Mouse (Mus musculus): ENCODE results near the gene Dagla. TPM values are rescaled to one million over a fixed set of nuclear protein-coding genes. Genes with fewer than 3 reads are reported as not detected.

Gene Dagla
- total RNA-seq, 2 experiments from 2014 or later = 92.4 to 94.3 TPM

DNA sequence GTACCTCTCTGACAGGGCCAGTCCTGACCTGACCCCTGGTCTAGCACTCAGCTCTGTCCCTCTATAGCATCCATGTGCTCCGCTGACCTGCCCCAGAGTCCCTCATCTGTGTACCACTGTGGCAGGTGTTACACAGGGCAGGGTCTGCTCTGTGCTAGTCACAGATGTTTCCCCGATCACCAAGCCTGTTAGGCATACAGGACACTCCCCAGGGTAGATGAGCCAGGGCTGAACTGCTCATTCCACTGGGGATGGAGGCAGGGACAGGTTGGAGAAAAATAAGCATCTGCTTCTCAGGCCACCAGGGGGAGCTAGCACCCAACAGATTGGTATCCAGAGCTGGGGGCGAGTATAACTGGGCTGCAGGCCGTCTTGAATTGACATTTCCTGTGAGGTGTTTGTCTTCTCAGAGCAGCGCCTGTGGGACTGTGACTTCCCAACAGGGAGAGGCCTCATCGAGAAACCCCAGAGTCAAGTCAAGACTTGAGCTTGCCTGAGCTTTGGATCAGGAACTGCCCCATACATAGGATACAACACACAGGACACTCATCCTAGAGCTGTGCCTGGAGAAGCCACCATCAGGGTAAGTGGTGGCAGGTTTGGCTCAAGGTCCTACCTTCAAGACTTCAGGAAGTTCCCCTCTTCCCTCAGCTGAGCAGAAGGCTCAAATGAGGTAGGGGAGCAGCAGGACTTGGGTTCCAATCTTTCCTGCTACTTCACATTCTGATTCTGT, 46.2 kb downstream of the Dagla start:
- DNase-seq (ENCODE audit: low spot score in 2 of 2) = peak; percentile 79 to 83
- intact Hi-C loops (cut with DNase I) = loop anchor here (5.0 kb wide), 2 partner anchors 179 to 224 kb away; partner anchors contain the start of gene Ppp1r32

DNA sequence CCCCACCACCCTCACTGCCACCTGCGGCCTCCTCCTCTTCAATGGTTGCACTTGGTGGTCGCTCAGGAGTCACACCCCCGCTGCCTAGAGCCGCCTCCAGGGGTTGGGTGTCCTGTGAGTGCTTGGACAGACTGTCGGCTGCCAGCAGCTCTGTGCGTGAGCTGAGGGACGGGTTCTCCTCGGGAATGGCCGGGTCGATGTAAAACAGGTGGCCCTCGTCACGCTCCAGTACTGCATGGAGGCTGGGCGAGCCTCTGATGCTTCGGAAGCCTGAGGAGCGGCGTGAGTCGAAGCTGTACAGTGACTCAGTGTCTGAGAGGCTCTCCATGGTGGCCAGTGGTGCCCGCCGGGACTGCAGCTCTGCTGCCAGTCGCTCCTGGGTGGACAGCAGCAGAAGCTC, 56.5 kb downstream of the Dagla start:
- no peak for DNase-seq (ENCODE audit: low spot score in 2 of 2)
- intact Hi-C loops (cut with DNase I) = no loop called here

DNA sequence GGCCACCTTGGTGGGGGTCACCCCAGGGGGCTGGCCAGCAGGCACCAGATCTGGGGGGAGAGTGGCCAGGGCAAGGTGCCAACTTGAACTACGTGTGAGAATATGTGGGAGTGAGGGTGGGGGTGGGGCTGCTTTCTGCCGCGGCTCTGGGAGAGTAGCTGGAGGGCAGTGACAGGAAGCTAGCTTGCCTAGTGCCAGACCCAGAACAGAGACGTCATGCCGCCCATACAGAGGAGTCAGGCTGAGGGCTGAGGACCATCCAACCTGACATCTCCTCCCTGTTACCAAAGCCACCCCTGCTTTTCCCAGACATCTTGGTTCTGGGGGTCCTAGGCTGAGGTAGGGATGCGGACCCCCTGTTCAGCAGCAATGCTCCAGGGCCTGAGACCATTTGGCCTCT, 57.5 kb downstream of the Dagla start:
- intact Hi-C loops (cut with DNase I) = no loop called here

DNA sequence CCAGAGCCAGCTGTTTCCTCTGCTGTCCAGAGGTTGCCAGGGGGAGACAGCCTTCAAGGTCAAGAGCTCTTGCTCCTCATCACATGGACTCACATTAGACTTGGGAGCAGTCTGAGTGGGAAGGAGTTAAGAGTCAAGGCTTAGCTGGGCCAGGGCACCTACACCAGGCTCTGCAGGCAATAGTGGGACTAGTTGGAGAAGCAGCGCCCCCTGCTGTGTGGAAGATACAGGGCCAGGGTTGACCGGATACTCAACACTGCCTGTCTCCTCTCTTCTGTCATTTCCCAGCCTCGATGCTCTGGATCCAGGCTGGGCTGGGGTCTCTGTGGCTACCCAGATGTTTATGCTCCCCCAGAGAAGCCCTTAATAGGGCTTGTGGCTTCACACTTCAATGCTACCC, 60.5 kb downstream of the Dagla start:
- DNase-seq (ENCODE audit: low spot score in 2 of 2) = peak in 1 of 2 experiments; percentile 45
- intact Hi-C loops (cut with DNase I) = no loop called here

More for the DNA sequence above, 57.5 kb downstream of the Dagla start:
- DNase-seq (ENCODE audit: low spot score in 2 of 2) = no peak

DNA sequence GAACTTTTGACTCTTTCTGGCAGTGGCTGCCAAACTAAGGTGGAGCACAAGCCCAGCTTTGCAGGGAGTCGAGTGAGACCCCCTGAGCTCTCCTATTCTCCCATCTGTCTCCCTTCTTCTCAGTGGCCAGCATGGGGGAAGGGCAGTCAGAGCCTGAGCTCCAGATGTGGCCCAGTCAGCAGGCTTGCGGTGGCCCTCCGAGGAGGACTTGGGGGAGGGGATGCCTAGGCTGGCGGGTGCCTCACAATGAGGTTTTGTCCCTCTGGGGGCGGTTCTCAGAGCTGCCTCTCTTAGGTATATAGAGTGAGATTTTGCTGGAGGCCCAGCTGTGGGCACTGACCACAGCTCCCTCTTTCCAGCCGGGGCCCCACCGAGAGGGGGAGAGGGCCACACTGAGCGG, 61.8 kb downstream of the Dagla start:
- intact Hi-C loops (cut with DNase I) = no loop called here
- DNase-seq (ENCODE audit: low spot score in 2 of 2) = no peak

DNA sequence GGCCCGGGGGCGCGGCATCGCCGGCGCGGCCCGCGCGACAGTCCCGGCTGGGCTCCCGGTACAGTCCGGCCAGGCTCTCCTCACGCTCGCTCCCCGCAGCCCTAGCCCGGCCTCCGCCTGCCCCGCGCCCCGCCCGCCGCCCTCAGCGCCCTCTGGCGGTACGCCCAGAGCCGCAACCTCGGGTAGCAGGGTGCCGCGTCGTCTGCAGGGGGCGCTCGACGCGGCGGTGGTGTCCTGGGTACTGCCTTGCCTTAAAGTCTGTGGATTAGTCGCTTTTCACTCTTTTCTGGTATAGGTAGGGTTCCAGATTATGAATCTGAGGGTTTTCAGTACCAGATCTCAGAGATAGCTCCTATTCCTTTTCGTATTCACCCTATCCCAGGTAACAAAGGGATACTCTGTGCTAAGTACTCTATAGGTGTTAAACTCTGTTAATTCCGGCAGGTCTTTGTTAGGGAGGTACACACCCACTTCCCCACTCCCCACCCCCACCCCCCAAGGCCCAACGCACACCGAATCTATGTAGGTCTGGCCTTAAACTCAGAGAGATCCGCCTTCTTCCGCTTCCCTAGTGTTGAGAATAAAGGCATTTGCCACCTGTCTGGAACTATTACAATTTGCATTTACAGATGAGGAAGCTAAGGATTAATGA, 63.9 kb downstream of the Dagla start, which contains the start of gene Myrf:
Myrf (minus strand) TSS at position 95 of the 652 bp plus-strand sequence.
- DNase-seq (ENCODE audit: low spot score in 2 of 2) = peak; percentile 67 to 73
- intact Hi-C loops (cut with DNase I) = no loop called here

DNA sequence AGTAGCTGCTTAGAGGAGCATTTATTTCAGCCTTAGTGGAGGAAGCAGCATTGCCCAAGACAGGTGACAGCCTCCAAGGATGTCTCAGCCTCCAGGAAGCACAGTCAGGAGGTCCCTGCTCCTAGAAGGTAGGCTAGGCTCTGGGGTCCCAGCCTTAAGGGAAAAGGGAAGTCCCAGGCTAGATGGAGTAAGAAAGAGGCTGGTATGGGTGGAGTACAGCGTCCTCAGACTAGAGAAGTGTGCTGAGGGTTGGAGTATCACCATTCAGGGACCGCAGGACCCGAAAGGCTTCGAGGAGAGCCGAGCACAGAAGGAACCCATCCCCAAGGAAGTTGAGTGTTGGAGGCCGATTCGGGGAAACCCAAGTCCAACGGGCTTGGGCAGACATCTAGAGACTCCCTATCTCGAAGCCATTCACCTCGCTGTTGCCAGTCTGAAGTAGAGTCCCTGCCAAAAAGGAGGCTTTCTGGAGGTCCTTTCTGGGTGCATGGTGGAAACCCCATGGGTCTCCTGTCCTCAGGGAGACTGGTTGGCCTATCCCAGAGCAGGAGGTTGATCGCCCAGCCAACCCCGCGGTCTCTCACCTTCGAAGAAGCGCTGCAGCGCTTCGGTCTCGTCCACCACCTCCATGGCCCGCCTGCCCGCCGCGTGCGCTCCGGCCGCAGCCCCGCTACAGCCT, 64.6 kb downstream of the Dagla start:
- DNase-seq (ENCODE audit: low spot score in 2 of 2) = no peak
- intact Hi-C loops (cut with DNase I) = no loop called here

DNA sequence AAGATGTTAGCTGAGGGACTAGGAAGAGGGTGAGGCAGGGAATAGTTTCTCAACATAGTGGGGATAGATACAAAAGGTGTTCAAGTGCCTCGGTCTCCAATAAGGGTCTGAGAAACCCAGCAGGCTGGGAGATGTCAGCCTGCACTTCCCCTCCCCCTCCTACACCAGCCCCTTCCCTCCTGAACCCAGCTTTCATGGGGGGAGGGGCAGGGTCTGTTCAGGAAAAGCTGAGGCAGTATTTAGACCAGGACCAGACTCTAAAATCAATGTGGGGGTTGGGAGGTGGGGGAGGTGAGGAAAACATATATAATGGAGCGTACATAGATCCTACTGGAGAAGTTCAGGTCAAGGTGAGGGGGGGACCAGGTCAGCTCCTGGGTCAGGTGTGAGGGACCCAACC, 65.3 kb downstream of the Dagla start:
- intact Hi-C loops (cut with DNase I) = no loop called here
- DNase-seq (ENCODE audit: low spot score in 2 of 2) = no peak

DNA sequence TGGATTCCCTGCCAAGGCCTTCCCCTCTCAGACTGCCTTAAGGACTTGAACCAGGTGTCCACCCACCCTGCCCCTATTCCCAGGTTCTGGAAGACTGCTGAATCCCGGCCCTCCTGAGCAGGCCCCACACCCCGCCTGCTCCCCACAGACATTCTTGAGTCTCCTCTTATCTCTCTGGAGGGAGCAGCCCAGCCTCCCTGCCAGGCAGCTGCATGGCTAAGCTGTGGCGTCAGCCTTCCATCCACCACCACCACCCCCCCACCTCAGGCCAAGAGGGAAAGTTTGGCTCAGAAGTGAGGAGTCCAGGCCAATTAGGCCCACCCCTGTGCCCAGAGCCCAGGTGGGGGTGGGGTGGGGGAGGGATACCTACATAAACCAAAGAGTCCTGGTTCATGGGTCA, 66.2 kb downstream of the Dagla start:
- DNase-seq (ENCODE audit: low spot score in 2 of 2) = no peak
- intact Hi-C loops (cut with DNase I) = no loop called here

DNA sequence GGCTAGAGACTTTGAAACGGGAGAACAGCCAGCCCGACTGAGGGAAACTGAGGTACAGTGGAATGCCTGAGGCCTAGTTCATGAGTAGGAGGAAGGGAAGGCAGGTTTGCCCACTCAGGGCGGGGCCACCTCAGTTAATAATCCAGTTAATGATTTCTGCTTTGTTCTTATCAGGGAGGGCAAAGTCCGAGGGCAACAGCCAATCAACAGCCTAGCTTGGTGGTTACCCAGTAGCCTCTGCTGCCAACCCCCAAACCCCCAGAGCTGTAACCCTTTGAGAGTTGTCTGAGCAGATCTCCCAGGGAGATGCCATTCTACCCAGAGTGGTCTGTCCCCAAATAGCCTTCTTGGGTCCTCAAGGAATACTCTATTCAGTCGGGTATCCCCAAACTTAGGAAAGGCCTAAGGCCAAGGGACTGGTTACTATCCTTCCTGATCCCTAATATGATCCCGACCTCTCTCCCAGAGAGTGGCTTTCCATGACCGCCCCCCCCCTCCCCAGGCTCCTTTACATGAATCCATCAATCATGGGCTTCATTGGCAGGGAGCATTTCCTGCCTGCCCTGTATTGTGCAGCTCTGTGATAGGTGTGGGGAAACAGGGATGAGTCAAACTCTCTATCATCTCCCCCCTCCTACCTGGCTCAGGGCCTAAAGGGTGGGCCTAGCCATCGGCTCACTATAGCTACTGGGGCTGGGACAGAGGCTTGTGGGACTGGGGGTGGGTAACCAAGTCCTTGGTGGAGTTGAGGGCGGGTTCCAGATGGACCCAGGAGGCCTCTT, 68.7 kb downstream of the Dagla start:
- intact Hi-C loops (cut with DNase I) = no loop called here
- DNase-seq (ENCODE audit: low spot score in 2 of 2) = no peak

DNA sequence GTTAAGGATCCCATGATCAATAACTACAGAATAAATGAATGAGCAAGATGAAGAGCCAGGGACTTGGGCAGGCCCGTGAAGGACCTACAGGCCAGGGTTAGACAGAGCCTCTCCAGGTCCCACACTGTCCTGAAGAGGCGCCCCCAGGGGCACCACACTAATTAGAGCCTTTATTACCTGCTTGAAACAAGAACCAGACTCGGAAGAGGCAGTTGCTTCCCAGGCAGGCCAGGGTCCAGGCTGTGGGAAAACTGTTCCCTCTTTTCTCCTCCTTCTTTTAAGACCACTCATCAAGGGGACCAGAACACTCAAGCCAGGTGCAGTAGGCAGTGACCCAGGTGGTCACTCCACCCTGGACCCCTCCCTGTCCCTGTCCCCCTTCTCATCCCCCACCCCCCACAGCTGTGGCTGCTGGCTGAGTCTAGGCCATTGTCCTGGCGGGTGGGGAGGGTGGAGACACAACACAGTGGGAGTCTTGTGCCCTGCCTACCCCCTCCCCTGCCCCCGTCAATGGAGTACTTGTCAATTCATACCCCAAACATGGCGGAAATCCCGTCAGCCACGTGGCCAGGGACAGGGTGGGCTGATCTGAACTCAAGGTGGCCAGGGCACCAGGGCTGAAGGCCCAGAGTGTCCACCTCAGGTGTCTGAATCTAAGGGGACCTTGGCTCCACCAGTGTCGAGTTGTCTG, 72.2 kb downstream of the Dagla start:
- DNase-seq (ENCODE audit: low spot score in 2 of 2) = no peak
- intact Hi-C loops (cut with DNase I) = no loop called here

DNA sequence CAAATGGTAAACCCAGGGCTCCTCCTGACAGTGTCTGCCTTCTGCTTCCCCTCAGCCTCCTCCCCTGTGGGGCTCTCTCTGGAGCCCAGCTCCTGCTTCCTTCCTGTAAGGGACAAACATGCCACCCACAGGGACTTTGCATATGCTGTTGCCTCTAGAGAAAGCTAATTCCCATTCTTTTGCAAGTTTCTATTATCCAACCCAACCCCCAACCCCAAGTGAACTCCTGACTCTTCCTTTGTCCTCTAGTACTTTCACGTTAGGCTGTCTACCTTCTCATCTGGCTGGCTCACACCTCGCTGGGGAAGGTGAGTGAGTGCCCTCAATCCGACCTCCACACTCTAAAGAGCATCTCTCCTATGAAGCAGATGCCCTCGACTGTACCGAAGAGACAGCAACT, 72.8 kb downstream of the Dagla start:
- DNase-seq (ENCODE audit: low spot score in 2 of 2) = no peak
- intact Hi-C loops (cut with DNase I) = no loop called here

DNA sequence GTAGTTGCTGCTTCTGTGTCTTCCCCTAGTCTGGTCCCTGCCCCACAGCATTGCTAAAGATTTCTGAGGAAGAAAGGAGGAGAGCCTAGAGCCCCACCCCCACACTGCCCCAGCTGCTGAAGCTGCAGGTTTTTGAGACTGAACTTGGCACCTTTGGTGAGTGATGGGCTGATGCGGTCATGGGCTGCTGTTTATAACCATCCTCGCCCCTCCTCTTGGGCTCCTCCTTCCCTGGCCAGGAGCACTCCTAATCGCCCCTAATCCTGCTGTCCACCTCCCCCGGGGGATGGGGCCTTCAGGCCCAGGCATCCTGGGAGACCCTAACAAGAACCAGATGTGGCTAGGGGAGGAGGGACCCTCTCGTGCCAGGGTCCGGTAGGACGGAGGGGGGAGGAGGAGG, 73.7 kb downstream of the Dagla start:
- DNase-seq (ENCODE audit: low spot score in 2 of 2) = no peak
- intact Hi-C loops (cut with DNase I) = no loop called here

DNA sequence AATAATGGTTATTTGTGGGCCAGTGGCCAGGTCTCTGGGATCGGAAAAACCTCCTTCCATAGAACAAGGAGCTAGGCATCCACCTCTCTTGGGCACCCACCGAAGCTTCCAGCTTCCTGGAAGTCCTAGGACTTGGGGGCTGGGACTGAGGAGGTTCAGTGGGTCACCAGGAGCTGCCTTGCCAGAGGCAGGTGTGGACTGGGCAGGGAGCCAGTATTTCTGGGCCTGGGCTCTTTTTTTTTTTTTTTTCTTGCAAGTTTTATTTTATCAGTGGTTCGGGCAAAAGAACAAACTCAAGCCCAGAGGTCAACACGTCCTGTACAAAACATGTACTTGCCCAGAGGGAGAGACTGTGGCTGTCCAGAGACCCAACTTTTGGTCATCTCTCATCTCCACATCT, 78.9 kb downstream of the Dagla start:
- intact Hi-C loops (cut with DNase I) = no loop called here
- no peak for DNase-seq (ENCODE audit: low spot score in 2 of 2)

DNA sequence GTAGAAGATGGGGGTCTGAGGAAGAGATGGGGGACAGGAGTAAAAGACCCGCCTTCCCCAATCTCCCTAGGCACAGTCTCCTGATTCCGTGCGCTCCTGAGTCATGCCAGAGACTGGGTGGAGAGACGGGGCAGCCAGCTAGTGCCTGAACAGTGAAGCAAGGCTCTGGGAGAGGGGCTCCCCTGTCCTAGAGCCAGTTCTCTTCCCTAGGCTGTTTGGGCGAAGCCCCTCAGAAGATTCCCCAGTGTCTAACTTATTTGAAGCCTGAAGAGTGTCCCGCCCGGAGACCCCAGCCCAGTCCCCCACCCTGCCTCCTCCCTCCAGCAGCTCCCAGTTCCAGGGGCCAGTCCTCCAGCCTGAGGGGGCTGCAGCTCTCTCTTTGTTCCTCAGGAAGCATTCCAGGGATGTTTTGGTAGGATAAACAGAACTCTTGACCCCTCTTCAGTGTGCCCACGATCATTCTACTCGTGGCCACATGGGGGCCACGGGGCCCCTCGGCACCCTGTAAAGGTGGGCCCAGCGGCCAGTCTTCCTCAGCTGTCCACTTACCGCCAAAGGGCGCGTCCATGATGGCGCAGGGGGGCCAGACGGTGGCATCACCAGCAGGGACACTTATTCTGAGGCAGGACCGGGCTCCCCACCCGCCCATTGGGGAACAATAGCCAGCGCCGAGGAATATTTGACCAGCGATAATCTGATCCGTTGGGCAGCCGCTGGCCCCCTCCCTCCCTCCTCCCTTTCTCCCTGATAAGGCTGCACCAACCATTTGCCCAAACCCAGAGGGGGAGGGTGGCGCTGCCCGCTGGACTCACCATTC, 79.8 kb downstream of the Dagla start:
- DNase-seq (ENCODE audit: low spot score in 2 of 2) = no peak
- intact Hi-C loops (cut with DNase I) = no loop called here

DNA sequence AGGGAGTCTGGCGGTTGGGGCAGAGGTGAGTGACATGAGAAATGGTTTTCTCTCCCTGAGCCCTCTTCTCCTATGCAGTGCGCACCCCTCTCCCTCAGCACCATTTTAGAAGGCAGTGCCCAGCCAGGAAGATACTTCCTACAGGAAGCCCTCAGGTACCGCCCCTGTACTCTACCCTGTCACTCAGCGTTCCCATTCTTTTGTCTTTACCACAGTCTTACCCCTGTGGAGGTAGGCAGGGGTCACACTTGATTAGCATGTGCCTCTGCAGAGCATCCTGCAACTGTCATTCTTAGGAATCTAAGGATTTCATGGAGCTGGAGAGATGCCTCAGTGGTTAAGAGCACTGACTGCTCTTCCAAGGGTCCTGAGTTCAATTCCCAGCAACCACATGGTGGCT, 81.1 kb downstream of the Dagla start:
- intact Hi-C loops (cut with DNase I) = no loop called here
- DNase-seq (ENCODE audit: low spot score in 2 of 2) = no peak

DNA sequence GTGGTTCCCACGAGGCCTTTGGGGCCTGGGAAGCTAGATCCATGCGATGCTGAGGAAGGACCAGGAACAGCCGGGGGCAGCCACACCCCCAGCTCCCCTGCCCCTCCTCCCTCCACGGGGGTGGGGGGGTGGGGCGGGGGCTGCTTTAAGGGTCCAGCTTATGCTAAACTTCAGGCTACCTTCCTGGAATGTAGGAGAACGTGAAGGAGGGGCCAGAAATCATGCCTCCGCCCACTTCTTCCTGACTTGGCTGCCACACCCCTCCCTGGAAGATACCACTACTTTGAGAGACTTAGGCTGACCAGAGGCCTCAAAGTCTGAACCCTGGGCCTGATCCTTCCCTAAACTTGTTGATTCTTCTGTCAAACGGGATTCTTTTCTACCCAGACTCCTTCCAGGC, 82.0 kb downstream of the Dagla start:
- intact Hi-C loops (cut with DNase I) = no loop called here
- no peak for DNase-seq (ENCODE audit: low spot score in 2 of 2)

DNA sequence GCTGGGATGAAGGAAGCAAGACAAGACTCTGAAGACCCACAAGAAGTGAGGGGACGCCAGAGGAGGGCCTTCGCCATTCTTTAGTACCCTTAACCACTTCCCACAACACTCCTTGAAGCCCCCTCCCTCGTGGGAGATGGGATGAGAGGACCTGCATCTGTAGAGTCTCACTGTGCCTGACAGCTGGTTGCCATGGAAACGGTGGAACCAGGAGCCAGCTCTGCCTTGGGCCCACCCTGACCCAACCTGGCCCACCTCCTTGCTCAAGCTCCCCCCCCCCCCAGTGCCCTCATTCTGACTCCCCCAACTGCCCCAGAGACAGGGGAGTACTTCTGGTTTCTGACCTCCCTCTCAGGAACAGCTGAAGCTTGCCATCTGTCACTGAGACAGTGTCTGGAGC, 83.1 kb downstream of the Dagla start:
- intact Hi-C loops (cut with DNase I) = no loop called here
- no peak for DNase-seq (ENCODE audit: low spot score in 2 of 2)

DNA sequence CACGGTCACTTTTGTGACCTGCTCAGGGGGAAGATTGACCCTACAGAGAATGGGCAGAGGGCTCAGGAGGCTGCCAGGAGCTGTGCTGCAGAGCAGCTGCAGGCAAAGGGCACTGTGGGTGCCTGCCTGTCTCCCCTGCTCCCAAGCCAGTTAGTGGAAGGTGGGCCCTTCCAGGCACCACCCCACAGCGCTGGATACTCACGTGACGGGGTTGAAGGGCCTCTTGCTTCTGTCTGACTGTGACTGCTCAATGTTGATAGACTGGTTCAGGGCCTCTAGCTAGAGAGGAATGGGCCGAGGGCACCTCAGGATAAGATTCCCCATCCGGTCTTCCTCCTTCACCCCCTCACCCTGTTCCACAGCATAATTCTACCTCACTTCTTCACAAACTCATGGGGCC, 85.1 kb downstream of the Dagla start:
- DNase-seq (ENCODE audit: low spot score in 2 of 2) = no peak
- intact Hi-C loops (cut with DNase I) = no loop called here
